Mouse (Mus musculus): ENCODE measurements at regions not wholly inside any gene's neighbourhood (a gene's known extent, or its start where the extent isn't known, plus 50 kb on each side); places are given as distances from the start of the nearest gene placed in this dataset.

DNA sequence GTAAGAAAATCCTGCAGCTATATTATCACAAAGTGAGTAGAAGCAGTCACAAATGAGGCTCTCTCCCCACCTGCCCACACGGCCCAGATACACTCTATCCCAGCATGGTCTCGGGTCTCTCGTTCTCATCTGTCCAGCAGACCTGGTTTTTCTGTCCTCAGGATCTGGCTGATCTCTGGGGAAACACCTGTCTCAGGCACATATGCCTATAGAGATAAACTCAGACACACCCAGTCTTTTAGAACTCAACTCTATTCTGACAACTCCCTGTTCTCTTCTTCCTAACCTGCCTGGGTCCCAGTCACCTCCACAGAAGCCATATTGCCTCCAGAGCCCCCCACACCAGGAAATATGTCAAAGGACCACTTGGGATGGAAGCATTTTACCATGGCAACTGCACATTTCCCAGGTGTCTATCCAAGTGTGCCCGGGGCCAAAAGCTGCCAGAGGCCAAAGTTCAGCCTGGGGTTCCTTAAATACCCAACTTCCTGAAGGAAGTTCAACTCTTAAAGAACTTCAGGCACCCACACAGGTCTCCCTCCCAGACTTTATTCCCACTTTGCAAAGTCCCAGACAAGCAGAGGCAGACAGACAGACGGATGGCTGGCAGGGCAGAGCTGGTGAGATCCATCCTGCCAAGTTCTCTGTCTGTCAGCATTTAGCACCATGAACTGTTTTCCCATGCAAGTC is 279.0 kb downstream of the Cdh26 start:
- no peak for TF ChIP-seq POLR2A (IDR thresholded peaks at IDR 0.05; ENCODE audit: low read depth, low read length)
- no peak for TF ChIP-seq CTCF (IDR thresholded peaks at IDR 0.05; ENCODE audit: borderline replicate concordance, insufficient read depth, low read length)

All from embryonic fibroblast, embryonic 13.5 days (primary cell).